Mouse (Mus musculus) hindbrain, embryonic 14.5 days (tissue): ENCODE data around the gene Gm6525. TPM values are rescaled to one million over a fixed set of nuclear protein-coding genes. Genes with fewer than 3 reads are reported as not detected.

Source experiments
- polyA plus RNA-seq: library from polyadenylated mRNA; unstranded; fragments of >200 nt; fragmentation: Nextera tagmentation; extraction: Ambion mirVana; gene quantifications from 2 replicates; pipeline ENCODE4 v1.2.1, GENCODE M21; 2014

The Gm6525 gene
- polyA plus RNA-seq, 1 experiment from 2014 or later: 2.7 TPM

Other genes with a start within 250 kb of the Gm6525 start
- gene Tmem131l, start 133.9 kb upstream of the Gm6525 start, polyA plus RNA-seq: 51.2 and 57.5 TPM in 2 replicates
- 1.7 and 1.9 TPM in 2 replicates for gene Mnd1, start 18.3 kb upstream of the Gm6525 start, polyA plus RNA-seq
- 136 and 151 TPM in 2 replicates for gene Trim2, start 132.8 kb downstream of the Gm6525 start, polyA plus RNA-seq